Mouse (Mus musculus): Measurements from ENCODE around the gene Arhgap30. TPM values are rescaled to one million over a fixed set of nuclear protein-coding genes. Genes with fewer than 3 reads are reported as not detected.

The Arhgap30 gene
- polyA plus RNA-seq, 1 experiment, result 0.95 TPM

GRCm38 (mm10) chr1:171459791-171460190 is 71.0 kb downstream of the Arhgap30 start:
- no peak for TF ChIP-seq GATA1 (IDR thresholded peaks at IDR 0.05; ENCODE audit: low read length)

Other genes with a start within 250 kb of the Arhgap30 start
- 51.9 and 128 TPM in 2 replicates for gene Sdhc, start 238.4 kb upstream of the Arhgap30 start, polyA plus RNA-seq (2012)
- gene Mpz, start 238.2 kb upstream of the Arhgap30 start, polyA plus RNA-seq (2012), result 0.14 TPM in 1 of 2 replicates, not detected in the other
- gene Pcp4l1, start 192.7 kb upstream of the Arhgap30 start, polyA plus RNA-seq (2012), result not detected in 2 replicates
- gene Nr1i3, start 175.0 kb upstream of the Arhgap30 start, polyA plus RNA-seq (2012), result 0.40 and 0.42 TPM in 2 replicates
- 50.2 and 61.5 TPM in 2 replicates for gene Tomm40l, start 166.4 kb upstream of the Arhgap30 start, polyA plus RNA-seq (2012)
- not detected in 2 replicates for gene Apoa2, start 163.9 kb upstream of the Arhgap30 start, polyA plus RNA-seq (2012)
- not detected in 2 replicates for gene Fcer1g, start 154.6 kb upstream of the Arhgap30 start, polyA plus RNA-seq (2012)
- gene Adamts4, start 138.5 kb upstream of the Arhgap30 start, polyA plus RNA-seq (2012), result 0.09 TPM in 2 replicates
- 40.4 and 106 TPM in 2 replicates for gene Ndufs2, start 137.6 kb upstream of the Arhgap30 start, polyA plus RNA-seq (2012)
- gene B4galt3, start 118.6 kb upstream of the Arhgap30 start, polyA plus RNA-seq (2012), result 26.9 and 32.7 TPM in 2 replicates
- gene Ppox, start 107.8 kb upstream of the Arhgap30 start, polyA plus RNA-seq (2012), result 38.6 and 45.3 TPM in 2 replicates
- 49.8 and 54.4 TPM in 2 replicates for gene Usp21, start 101.0 kb upstream of the Arhgap30 start, polyA plus RNA-seq (2012)
- gene Ufc1, start 93.9 kb upstream of the Arhgap30 start, polyA plus RNA-seq (2012), result 51.5 and 62.9 TPM in 2 replicates
- 25.2 and 28.3 TPM in 2 replicates for gene Dedd, start 59.8 kb upstream of the Arhgap30 start, polyA plus RNA-seq (2012)
- gene Nit1, start 43.3 kb upstream of the Arhgap30 start, polyA plus RNA-seq (2012), result 14.2 and 16.9 TPM in 2 replicates
- 19.0 and 19.9 TPM in 2 replicates for gene Pfdn2, start 43.3 kb upstream of the Arhgap30 start, polyA plus RNA-seq (2012)
- gene Klhdc9, start 28.2 kb upstream of the Arhgap30 start, polyA plus RNA-seq (2012), result 0.48 and 0.63 TPM in 2 replicates
- not detected in 2 replicates for gene Nectin4, start 18.9 kb upstream of the Arhgap30 start, polyA plus RNA-seq (2012)
- 35.2 and 37.5 TPM in 2 replicates for gene Usf1, start 22.4 kb downstream of the Arhgap30 start, polyA plus RNA-seq (2012)
- 0.22 TPM in 1 of 2 replicates, not detected in the other for gene Tstd1, start 29.9 kb downstream of the Arhgap30 start, polyA plus RNA-seq (2012)
- gene F11r, start 48.6 kb downstream of the Arhgap30 start, polyA plus RNA-seq (2012), result not detected in 2 replicates
- 12.2 and 15.6 TPM in 2 replicates for gene Alyref2, start 114.5 kb downstream of the Arhgap30 start, polyA plus RNA-seq (2012)
- gene Itln1, start 146.3 kb downstream of the Arhgap30 start, polyA plus RNA-seq (2012), result not detected in 2 replicates
- not detected in 2 replicates for gene Cd244a, start 170.2 kb downstream of the Arhgap30 start, polyA plus RNA-seq (2012)
- gene Ly9, start 218.5 kb downstream of the Arhgap30 start, polyA plus RNA-seq (2012), result not detected in 2 replicates

Data from G1E-ER4 (cell line).